Mouse (Mus musculus) T-helper 1 cell (primary cell): Measurements from ENCODE around the gene Ush1g.

Experiments
- in situ Hi-C: fragments of 300-600 bp; cut with MboI, MseI; formaldehyde crosslinking; loops from one replicate; pipeline ENCODE4 v1.15.1; 2025; ENCODE audit warnings: high pct_unique_total_duplicates

The Ush1g gene

DNA sequence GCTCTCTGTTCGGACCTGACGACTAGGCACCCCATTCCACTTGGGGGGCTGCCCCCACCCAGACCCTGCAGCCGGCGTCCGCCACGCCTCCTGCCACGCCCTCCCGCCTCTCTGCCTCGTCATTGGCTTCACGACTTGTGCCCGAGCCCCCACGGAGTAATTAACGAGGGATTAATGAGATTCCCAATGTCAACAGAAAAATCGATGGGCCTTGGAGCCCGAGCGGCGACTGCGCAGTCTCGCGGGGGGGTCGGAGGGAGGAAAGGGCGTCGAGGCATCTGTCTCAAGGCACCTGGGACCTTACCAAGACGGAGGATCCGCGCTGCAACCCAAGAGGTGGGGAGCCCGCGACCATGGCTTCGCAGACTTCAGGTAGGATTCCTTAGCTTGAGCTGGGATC lies 12.7 kb upstream of the Ush1g start, which contains the start of gene Otop3:
TSS of gene Otop3 (plus strand) at position 201 of the 400 bp plus-strand sequence.
- in situ Hi-C loops = loop anchor here (10.0 kb wide), 1 partner anchor 1150 kb away; no protein-coding TSS in a partner anchor

DNA sequence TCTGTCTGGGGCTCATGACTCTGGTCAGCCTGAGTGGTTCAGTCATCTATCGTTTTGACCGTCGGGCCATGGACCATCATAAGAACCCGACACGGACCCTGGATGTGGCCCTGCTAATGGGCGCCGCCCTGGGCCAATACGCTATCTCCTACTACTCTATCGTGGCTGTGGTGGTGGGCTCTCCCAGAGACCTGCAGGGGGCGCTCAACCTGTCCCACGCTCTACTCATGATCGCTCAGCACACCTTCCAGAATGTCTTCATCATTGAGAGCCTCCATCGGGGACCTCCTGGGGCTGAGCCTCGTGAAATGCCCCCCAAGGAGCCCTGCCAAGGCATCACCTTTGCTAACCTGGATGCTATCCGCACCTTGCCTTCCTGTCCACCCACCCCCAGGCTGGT lies 7.5 kb upstream of the Ush1g start:
- in situ Hi-C loops = no loop called here

DNA sequence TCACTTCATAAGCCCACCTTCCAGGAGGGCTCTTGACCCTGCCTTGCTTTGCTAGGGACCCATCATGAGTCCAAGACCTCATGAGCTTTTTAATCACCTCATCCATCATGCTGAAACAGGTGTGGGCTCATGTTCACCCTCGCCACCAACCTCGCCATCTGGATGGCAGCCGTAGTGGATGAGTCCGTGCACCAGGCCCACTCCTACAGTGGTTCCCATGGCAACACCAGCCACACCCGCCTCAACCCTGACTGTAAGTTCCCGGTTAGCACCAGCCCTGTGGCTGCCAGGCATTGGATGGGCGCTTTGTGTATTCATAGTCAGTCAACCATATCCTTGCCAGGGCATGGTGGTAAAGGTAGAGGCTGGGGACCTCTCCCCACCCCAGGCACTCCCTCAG lies 4.9 kb upstream of the Ush1g start:
- in situ Hi-C loops = no loop called here

DNA sequence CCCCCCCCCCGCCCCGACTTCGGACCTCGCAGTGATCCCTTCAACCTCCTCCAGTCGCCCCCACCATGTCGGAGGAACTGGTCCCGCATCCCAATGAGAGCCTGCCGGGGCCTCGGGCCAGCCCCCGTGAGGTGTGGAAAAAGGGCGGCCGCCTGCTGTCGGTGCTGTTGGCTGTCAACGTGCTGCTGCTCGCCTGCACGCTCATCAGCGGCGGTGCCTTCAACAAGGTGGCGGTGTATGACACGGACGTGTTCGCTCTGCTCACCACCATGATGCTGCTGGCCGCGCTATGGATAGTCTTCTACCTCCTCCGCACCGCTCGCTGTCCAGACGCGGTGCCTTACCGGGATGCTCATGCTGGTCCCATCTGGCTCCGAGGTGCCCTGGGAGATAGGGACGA lies 1.5 kb upstream of the Ush1g start:
- in situ Hi-C loops = no loop called here

DNA sequence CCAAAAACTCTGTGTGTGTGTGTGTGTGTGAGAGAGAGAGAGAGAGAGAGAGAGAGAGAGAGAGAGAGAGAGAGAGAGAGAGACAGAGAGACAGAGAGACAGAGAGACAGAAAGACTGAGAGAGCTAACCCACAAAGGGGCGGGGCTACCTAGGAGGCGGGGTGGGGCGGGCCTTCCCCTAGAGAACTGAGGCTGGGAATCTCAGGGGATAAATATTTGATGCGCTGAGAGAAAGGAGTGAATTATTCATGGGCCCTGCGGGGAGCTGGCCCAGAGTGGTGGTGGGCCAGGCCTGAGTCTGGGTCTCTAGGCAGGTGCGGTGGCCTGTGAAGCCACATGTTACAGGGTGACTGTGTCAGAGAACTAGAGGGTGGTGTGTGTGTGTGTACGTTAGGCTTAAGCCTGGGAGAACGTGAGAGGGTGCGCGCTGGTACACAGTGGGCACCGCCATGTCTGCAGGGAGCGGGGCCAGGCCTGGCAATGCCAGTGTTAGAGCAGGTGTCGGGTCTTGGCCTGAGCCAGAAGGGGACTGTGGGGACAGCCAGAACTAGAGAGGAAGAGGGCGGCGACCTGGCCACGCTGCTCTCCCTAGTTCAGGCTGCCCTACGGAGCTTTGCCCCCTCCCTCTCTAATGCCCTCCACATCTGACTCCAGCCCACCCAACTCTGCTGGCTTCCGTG lies 2.0 kb downstream of the Ush1g start:
- in situ Hi-C loops = loop anchor here (5.0 kb wide), 1 partner anchor 37 kb away; no protein-coding TSS in a partner anchor

DNA sequence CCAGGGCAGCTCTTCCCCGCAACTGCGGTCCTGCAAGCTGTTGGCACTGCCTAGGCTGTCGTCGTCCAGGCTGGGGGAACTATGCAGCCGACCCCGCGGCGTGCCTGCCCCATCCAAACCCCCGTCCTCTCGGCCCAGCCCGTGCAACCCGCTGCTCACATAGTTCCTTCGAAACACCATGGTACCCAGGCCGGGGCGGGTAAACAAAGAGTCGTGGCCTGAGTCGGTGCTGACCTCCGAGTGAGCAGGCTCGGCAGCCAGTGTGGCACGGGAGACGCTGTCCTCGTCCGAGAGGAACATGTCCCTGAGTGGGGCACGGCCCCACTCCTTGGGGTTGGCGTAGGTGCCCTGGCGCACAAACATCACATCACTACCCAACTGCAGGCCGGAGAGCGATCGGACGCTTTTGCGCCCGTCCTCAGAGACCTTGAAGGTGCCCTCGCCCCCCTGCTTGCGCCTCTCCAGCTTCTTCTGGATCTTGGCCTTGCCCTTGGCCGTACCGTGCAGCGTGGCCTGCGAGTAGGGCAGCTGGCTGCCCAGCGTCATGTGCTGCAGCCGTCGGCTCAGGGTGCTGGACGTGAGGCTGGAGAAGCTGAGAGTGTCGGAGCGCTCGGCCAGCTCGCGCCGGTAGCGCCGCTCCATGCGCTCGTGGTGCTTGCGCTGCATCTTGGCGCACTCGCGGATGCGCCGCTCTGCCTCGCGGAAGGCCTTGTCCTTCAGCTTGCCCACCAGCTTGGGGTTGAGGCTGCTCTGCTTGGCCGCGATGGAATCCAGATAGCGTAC lies 3.4 kb downstream of the Ush1g start:
- in situ Hi-C loops = loop anchor here (5.0 kb wide), 1 partner anchor 39 kb away; no protein-coding TSS in a partner anchor

DNA sequence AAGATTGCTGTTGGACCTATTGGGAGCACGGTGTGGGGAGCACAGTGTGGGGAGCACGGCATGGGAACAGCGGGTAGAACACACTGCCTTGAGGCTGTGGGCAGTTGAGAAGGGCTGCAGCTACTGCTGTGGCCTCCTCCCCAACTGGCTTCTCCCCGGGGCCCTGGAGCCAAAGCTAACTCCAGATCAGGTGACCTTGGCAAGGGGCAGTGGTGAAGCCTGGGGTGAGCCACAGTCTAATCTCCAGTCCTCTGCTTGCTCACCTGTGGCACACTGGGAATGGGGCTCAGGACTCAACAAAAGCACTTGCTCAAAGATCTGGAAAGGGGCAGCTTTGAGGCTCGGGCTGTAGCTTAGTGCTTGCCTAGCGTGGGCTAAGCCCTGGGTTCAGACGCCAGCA lies 4.6 kb downstream of the Ush1g start:
- in situ Hi-C loops = loop anchor here (5.0 kb wide), 1 partner anchor 40 kb away; no protein-coding TSS in a partner anchor

DNA sequence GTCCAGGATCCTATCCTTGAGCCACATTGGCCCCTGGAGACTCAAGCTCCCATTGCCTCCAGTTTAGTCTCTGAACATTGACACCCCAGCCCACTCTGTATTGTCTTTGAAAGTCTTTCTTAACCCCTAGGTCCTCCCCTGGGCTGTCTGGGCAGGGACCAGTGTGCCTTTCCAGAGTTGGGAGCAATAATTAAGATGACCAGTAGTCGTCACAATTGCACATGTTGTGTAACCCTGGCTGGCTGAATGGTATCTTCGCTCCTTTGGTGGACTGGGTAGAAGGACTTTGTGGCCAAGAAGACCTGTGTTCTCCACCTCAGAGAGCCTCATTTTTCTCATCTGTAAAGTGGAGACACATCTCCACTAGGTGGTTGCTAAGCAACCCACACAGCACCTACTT lies 7.6 kb downstream of the Ush1g start:
- in situ Hi-C loops = no loop called here

DNA sequence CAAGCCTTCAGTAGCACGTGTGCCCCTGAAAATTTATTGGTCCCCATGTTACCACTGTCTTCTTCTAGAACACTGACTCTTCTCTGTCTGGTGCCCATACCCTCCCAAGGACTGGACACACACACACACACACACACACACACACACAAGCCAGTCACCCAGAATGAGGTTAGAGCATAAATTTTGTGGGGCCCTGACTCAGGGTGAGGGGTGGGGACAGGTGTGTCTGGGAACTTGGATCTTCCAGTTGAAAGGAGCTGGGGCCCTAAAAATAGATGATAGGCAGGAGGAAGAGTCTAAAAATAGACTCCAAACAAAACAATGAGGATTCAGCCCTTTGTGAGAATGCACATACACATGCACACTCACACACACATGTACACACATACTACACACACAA lies 13.1 kb downstream of the Ush1g start:
- in situ Hi-C loops = no loop called here

DNA sequence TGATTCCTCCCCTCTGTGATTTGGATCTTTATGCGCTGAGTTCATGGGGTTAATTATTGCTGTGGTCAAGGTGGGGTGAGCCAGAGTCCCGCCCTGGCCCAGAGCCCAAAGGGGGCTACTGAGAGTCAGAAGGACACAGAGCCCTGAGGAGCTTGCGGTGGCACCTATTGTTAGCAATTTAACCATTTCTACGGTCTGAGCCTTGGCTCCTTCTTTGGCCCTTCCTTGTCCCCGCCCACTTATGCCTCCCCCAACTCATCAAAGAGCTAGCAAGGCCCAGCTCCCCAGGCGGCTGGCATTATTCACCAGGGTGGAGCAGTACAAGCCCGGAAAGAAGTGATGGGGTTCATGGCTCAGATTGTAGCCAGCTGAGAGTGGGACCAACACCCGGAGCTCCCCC lies 15.0 kb downstream of the Ush1g start, which contains the start of gene Otop2:
TSS of gene Otop2 (plus strand) at position 301 of the 400 bp plus-strand sequence.
- in situ Hi-C loops = no loop called here

DNA sequence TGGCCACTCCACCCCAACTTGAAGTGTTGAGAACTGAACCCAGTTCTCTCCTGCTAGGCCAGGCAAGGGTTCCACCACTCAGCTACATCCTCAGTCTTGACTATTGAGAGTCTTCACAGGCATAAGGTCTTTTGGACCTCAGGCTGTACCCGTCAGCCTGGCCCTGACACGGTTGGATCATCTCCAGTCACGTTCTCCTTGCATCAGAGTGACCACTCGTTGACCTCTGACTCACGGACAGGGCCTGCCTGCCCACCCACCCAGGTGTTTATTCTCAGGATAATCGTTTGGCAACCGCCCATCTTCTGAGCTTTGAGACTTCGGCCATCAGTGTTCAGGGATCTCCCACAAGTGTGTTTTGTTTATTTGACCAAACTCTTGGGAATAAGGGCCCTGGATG lies 18.7 kb downstream of the Ush1g start:
- in situ Hi-C loops = no loop called here

DNA sequence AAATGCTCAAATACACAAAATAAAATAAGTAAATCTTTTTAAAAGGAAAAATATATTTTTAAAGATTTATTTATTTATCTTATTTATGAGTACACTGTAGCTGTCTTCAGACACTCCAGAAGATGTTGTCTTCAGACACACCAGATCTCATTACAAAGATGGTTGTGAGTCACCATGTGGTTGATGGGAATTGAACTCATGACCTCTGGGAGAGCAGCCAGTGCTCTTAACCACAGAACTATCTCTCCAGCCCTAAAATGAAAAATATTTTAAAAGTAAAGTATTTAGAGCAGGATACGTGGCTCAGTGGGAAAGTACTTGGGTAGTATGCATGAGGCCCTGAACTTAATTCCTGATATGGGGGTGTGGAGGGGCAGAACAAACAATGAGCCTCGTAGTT lies 20.5 kb downstream of the Ush1g start:
- in situ Hi-C loops = no loop called here

DNA sequence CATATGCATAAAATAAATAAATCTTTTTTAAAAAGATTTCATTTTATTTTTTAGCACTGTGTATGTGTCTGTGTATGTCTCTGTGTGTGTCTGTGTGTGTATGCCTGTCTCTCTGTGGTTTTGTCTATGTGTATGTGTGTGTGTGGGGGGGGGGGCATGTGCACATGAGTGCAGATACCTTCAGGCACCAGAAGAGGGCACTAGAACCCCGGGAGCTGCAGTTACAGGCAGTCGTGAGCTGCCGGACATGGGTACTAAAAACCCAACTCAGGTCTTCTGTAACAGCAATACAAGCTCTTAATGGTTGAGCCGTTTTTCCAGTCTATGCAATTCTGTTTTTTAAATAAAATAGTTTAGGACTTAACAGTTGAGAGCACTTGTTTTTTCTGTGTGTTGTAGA lies 21.1 kb downstream of the Ush1g start:
- in situ Hi-C loops = no loop called here

DNA sequence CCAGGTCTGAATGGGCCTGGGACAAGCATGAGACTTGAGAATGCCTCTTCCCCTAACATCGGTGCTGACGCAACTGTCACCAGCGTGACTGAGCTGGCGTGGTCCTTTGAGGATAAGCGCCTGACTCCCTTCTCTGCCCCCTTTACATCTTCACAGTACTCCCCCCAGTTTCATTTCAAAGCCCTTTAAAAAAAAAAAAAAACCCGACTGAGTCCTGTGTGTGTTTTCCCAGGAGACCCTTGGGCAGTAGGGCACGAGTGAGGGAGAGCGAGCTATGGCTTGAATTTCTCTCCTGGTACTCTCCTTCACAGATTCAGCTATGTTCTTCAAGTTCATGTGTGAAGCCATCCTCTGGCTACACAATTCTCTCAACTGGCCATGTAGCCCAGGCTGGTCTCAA lies 23.7 kb downstream of the Ush1g start:
- in situ Hi-C loops = no loop called here

DNA sequence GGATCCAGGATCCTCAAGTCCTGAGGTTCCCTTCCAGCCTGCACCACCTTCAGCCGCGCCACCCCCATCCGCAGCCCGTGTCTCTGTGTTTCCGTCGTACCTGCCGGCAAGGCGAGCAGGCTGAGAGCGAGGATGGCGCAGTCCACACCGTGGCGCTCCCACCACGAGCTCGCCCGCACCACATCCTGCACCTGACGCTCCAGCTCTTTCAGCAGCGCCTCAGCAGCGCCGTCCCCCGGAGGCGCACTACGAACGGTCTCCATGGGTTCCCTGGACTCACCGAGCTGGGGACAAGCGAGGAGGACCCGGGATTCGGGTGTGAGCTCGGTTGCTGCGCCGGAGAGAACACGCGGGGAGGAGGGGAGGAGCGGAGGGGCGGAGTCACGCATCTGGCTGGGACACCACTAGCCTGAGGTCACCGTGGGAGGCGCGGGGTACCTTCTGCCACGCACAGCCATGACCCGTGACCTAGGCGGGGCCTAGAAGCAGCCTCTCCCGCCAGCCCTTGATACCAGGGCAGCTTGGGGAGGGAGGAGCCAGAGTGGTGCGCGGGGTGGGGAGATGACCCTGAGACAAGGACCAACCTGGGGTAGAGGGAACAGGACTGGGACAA lies 24.5 kb downstream of the Ush1g start, which contains the start of gene Fads6:
TSS of gene Fads6 (minus strand) at position 450 of the 613 bp plus-strand sequence.
- in situ Hi-C loops = no loop called here

DNA sequence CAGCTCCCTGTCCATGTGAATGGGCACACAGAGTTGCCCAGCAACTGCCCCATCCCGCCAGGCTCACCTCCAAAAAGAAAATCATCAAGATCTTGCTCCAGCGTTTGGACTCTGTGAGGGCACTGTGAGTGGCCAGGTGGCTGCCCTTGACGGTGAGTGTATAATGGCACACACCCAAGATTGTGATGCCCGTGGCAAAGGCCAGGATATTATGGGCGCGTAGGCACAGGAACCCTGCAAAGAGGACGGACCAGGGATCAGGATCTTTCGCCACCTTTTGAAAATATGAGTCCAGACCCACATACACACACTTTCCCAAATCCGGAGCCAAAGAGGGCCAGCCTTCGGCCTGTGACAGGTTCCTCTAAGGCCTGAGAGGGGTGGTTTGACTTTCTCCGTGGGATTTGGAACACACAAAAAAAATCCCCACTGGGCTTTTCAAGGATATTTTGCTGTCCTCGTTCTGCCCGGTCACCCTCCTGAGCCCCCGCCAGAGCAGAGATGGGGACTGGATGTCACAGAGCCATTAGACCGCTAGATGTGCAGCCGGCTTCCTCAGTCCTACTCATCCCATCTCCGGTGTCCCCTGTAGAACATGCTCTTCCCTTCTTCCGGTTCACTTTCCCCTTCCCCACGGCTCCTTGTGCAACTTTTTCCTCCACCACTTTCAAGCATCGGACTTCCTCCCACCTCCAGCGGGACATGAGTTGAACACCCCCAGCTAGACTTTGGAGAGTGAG lies 25.2 kb downstream of the Ush1g start:
- in situ Hi-C loops = no loop called here

DNA sequence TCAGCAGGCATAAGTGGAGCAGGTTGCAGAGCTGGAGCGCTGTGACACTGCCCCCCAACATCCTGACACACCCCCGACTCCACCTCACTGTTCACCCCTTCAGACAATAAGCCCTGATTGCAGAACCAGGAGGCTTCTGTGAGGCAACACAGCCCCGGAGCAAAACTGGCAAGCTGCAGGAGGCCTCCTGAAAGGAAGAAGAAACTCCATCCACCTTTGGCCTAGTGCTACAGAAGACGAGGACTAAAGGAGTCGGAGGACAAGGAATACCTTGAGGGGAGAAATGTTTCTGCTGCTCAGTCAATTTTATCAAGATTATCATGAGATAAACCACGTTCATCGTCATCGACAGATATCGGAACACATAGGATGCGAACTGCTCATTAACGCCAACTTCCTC lies 25.9 kb downstream of the Ush1g start:
- in situ Hi-C loops = no loop called here

DNA sequence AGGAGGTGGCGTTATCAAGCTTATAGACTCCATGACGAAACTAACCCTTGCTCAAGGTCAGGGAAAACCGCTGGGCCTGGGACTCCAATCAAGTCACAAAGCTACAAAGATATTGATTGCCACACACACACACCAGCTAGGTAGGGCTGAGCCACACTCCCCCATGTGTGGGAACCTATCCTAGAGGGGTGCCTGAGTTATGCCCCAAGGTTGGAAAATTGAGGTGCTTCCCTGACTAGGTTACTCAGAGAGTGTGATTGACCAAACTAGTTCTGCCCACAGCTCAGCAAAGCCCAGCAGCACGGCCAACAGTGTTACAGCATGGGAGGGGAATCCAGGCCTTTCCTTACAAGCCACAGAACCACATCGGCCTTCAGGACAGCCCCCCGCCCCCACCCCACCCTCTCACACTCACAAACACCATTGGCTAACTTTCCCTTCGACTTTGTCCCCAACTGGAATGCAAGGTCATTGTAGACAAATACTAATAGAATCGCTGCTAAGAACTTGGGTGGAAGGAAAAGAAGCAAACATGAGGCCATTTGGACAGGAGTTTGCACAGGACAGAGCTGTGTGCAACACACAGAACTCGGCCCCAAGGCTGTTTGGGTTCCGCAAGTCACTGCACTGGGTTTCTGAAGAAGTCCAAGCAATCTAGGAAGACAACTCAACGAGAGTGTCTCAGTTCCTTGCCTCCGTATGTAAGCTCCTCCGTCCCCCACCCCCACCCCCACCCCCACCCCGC lies 29.0 kb downstream of the Ush1g start:
- in situ Hi-C loops = no loop called here

DNA sequence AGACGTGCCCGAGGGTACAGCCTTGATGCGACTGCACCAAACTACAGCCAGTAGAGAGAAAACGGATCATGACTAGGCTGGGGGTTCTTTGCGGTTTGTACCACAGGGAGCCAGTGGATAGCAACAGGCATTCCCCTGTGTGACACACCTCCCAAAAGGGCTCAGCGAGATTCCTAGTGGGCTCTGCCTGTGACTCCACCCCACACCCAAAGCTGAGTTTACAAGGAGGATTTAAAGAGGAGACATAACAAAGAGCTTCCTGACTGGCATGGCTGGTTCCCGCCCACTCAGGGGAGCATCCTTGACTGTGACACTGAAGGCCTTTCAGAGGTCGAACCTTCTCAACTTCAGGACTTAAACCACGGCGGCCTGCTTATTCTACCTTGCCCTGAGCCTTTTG lies 30.3 kb downstream of the Ush1g start:
- in situ Hi-C loops = no loop called here

DNA sequence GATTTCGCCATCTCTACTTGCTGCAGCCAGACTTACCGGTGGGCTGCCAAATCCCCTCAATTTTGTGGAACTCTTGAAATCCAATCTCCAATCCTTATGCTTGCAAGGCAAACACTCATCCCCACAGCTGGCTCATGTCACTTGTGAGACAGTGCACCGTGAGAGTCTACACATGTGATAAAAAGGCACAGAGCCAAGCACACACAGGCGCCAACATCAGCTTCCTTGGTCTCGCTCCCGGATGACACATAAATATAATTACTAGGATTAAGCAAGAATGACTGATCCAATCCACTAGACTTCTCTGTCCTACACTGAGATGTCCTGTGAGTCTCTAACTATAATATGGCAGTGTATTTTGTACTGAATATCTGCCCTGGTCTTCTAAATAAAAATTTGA lies 30.9 kb downstream of the Ush1g start:
- in situ Hi-C loops = no loop called here

DNA sequence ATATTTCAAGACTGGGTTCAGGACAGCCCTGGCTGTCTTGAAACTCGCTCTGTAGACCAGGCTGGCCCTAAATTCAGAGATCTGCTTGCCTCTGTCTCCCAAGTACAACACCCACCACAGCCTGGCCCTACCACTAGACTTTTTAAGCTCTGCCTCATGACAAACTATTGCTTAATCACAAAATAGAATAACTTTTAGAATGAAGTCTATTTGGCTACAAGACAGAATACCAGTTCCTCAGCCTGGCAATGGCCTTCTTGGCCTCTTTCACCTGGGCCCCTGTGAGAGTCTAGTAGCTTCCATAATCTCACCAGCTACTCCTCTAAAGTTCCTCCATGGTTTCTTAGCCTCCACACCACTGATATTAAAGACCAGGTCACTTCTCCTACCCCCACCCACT lies 31.5 kb downstream of the Ush1g start:
- in situ Hi-C loops = no loop called here
